Mouse (Mus musculus): ENCODE results near the gene Ccdc62. TPM values are rescaled to one million over a fixed set of nuclear protein-coding genes. Genes with fewer than 3 reads are reported as not detected.

Gene Ccdc62
- polyA plus RNA-seq, 1 experiment from 2014 or later = 3.5 TPM

DNA sequence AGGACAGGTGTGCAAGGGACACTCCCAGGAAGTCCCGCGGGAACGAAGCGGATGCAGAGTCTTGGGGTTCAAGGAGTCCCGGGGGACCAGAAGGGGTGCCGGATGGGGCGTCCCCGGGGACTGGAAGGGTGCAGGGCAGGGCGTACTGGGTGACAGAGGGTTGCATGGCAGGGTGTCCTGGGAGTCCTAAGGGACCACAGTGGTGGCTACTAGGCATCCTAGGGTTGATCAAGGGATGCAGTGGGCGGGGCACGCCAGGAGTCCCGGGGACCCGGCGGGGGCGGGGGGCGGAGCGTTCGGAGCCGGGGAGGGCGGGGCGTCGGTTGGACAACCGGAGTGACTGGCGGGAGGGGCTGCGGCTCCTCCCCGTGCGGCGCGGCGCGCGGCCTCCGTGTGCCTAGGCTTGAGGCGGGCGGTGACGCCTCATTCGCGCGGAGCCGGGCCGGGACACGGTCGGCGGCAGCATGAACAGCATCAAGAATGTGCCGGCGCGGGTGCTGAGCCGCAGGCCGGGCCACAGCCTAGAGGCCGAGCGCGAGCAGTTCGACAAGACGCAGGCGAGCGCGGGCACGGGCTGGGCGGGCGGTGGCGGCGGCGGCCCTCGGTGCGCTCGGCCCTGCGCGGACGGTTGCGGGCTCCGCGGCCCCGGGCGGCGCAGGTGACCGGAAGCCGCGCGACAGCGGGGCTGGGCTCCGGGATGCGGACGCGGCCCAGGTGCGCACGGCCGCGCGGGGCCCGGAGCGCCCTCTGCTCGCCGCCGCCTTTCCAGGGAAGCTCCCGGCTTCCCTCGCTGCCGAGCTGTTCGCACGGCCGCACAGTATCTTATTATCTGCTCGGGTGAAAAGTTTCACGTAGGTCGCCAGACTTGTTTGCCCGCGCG is 43.1 kb downstream of the Ccdc62 start, which contains the start of gene Hip1r:
Gene Hip1r (plus strand): TSS at position 330 of the 880 bp plus-strand sequence.
- peak within 1 kb of the TSS; percentile 87 for H3K4me2 ChIP-seq (replicated peaks)
- H3K4me1 ChIP-seq = peaks cover 21% of the 10 kb centered on the region
- peak; percentile 84 for ATAC-seq (replicated peaks)
- H3K9me3 ChIP-seq = no peaks in the 10 kb centered on the region
- peak within 1 kb of the TSS; percentile 77 for H3K4me3 ChIP-seq
- peak within 1 kb of the TSS; percentile 45; the same call in 1 of the 2 replicates for H3K27ac ChIP-seq (replicated peaks)
- WGBS = under 1% methylated on average over 100 of the region's 106 CpGs
- 0 out of 2 replicates have a peak, but pooled peaks cover 7% of the 10 kb centered on the region for H3K27me3 ChIP-seq
- peak within 1 kb of the TSS; percentile 73 for H3K9ac ChIP-seq (replicated peaks)
- H3K36me3 ChIP-seq = no peaks in the 10 kb centered on the region

GRCm38 (mm10) chr5:123974179-123974485 is 43.7 kb downstream of the Ccdc62 start:
- ATAC-seq (replicated peaks) = no peak
- Histone ChIP-seq H3K27ac (replicated peaks) (no peak overlapping the region), H3K36me3 (no peaks in the 10 kb centered on the region), H3K4me3 (peak overlapping the region; percentile 77), H3K4me2 (replicated peaks) (peak overlapping the region; percentile 87), H3K4me1 (peaks cover 21% of the 10 kb centered on the region), H3K9me3 (no peaks in the 10 kb centered on the region), H3K27me3 (0 out of 2 replicates have a peak, but pooled peaks cover 7% of the 10 kb centered on the region), H3K9ac (replicated peaks) (peak overlapping the region; percentile 73)
- 1% methylated on average over 14 of the region's 14 CpGs for WGBS

- H3K9ac ChIP-seq (replicated peaks) = no peak overlapping the region
- WGBS = 20% methylated on average over 11 of the region's 11 CpGs
These were observed 44.2 kb downstream of the Ccdc62 start for GRCm38 (mm10) chr5:123974616-123975111.

GRCm38 (mm10) chr5:123975668-123976180 is 45.2 kb downstream of the Ccdc62 start:
- ATAC-seq (replicated peaks) = no peak
- Histone ChIP-seq H3K4me2 (replicated peaks) (no peak overlapping the region), H3K4me1 (peaks cover 21% of the 10 kb centered on the region), H3K9ac (replicated peaks) (no peak overlapping the region), H3K36me3 (no peaks in the 10 kb centered on the region), H3K4me3 (no peak overlapping the region), H3K9me3 (no peaks in the 10 kb centered on the region), H3K27me3 (0 out of 2 replicates have a peak, but pooled peaks cover 7% of the 10 kb centered on the region), H3K27ac (replicated peaks) (no peak overlapping the region)
- 77% methylated on average over 6 of the region's 6 CpGs for WGBS

More at GRCm38 (mm10) chr5:123974616-123975111, 44.2 kb downstream of the Ccdc62 start:
- Histone ChIP-seq H3K4me2 (replicated peaks) (peak overlapping the region; percentile 87), H3K27ac (replicated peaks) (0 out of 2 replicates have a peak overlapping the region, but pooled peaks have one; percentile 21), H3K36me3 (no peaks in the 10 kb centered on the region), H3K4me1 (peaks cover 21% of the 10 kb centered on the region), H3K27me3 (0 out of 2 replicates have a peak, but pooled peaks cover 7% of the 10 kb centered on the region), H3K4me3 (peak overlapping the region; percentile 77), H3K9me3 (no peaks in the 10 kb centered on the region)
- ATAC-seq (replicated peaks) = no peak

DNA sequence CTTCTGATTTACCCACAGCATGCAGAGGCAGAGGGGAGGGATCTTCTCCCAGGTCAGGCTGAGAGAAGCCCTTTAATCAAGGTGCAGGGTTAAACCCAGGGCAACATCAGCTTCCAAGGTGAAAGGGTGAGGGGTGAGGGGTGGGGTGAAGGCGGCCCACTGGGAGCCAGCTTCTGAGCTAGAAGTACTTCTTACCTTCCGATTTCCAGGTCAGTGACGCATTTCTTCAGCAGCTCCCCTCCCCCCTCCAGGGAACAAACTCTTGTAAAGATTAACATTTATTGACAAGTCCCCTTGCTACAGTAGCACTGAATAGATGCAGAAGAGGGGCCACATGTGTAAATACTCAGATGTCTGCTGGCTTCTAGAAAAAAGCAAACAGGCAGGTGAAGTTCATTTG is 46.8 kb downstream of the Ccdc62 start:
- Histone ChIP-seq H3K9me3 (no peaks in the 10 kb centered on the region), H3K36me3 (no peaks in the 10 kb centered on the region), H3K4me2 (replicated peaks) (no peak overlapping the region), H3K4me1 (peaks cover 26% of the 10 kb centered on the region), H3K9ac (replicated peaks) (no peak overlapping the region), H3K27me3 (0 out of 2 replicates have a peak, but pooled peaks cover 7% of the 10 kb centered on the region), H3K4me3 (no peak overlapping the region), H3K27ac (replicated peaks) (no peak overlapping the region)
- WGBS = 47% methylated on average over 3 of the region's 3 CpGs
- ATAC-seq (replicated peaks) = no peak

GRCm38 (mm10) chr5:123978131-123978530 is 47.7 kb downstream of the Ccdc62 start:
- Histone ChIP-seq H3K9me3 (no peaks in the 10 kb centered on the region), H3K4me3 (no peak overlapping the region), H3K9ac (replicated peaks) (no peak overlapping the region), H3K27me3 (0 out of 2 replicates have a peak, but pooled peaks cover 7% of the 10 kb centered on the region), H3K36me3 (no peaks in the 10 kb centered on the region), H3K4me1 (peaks cover 26% of the 10 kb centered on the region), H3K27ac (replicated peaks) (no peak overlapping the region), H3K4me2 (replicated peaks) (no peak overlapping the region)
- ATAC-seq (replicated peaks) = no peak
- WGBS = 74% methylated on average over 5 of the region's 5 CpGs

- no peak overlapping the region for H3K27ac ChIP-seq (replicated peaks)
- no peak overlapping the region for H3K4me3 ChIP-seq
- 0 out of 2 replicates have a peak, but pooled peaks cover 7% of the 10 kb centered on the region for H3K27me3 ChIP-seq
- no peak overlapping the region for H3K9ac ChIP-seq (replicated peaks)
- WGBS = 81% methylated on average over 18 of the region's 18 CpGs
- H3K4me1 ChIP-seq = peaks cover 22% of the 10 kb centered on the region
- H3K9me3 ChIP-seq = no peaks in the 10 kb centered on the region
- ATAC-seq (replicated peaks) = no peak
- no peaks in the 10 kb centered on the region for H3K36me3 ChIP-seq
- H3K4me2 ChIP-seq (replicated peaks) = no peak overlapping the region
These were observed 48.9 kb downstream of the Ccdc62 start for GRCm38 (mm10) chr5:123979221-123979979.

DNA sequence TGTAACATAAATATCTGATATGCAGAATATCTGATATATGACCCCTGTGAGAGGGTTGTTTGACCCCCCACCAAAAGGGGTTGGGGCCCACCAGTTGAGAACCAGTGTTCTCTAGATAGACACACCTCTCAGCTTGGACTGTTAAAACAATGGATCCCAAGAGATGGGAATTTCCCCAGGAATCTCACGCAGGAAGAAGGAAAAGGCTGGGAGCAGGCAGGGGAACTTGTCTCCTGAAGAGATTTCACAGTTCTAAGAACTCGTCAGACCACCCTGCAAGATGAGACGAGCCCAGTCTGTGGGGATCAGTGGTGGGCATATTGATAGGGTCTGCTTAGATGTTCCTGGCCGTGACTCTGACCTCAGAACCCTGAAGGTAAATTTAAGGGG is 49.5 kb downstream of the Ccdc62 start:
- 67% methylated on average over 4 of the region's 4 CpGs for WGBS
- Histone ChIP-seq H3K27ac (replicated peaks) (no peak overlapping the region), H3K9me3 (no peaks in the 10 kb centered on the region), H3K4me1 (peaks cover 16% of the 10 kb centered on the region), H3K4me3 (no peak overlapping the region), H3K36me3 (no peaks in the 10 kb centered on the region), H3K9ac (replicated peaks) (no peak overlapping the region), H3K4me2 (replicated peaks) (no peak overlapping the region), H3K27me3 (0 out of 2 replicates have a peak, but pooled peaks cover 7% of the 10 kb centered on the region)
- ATAC-seq (replicated peaks) = no peak

DNA sequence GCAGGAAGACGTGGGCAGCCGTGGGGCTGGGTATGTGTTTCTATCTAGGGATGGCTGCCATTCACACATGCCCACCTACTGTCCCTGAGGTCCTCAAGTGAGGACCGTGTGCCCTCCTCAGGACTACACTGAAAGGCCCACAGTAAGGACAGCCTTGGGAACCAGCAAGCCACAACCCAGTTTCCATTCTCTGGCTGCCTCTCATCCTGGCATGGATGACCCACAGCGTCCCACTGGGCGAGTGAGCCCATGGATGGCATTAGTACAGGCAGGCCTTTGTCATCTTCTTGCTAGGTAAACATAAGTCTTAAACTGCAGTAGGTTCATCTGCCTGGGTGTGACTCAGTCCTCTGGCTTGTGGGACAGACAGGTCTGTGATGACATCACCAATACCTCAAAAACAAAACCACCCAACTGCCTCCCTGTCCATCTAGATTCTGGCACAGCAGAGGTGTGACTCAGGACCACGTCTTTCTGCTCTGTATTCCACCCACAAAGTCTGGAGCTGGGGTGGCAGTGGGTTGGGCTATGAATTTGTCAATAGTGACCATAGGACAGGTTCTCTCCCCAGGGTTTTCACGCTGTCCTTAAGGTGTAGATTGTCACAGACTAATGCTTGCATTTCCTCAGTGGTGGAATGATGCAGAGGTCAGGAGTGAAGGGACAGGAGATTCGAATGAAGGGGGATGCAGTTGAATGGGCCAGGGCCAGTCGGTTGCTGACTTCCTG is 50.2 kb downstream of the Ccdc62 start:
- no peak for ATAC-seq (replicated peaks)
- Histone ChIP-seq H3K27me3 (0 out of 2 replicates have a peak, but pooled peaks cover 3% of the 10 kb centered on the region), H3K27ac (replicated peaks) (no peak overlapping the region)

GRCm38 (mm10) chr5:123981250-123981554 is 50.7 kb downstream of the Ccdc62 start:
- ATAC-seq (replicated peaks) = no peak
- H3K36me3 ChIP-seq = no peaks in the 10 kb centered on the region
- 68% methylated on average over 6 of the region's 6 CpGs for WGBS
- no peaks in the 10 kb centered on the region for H3K27me3 ChIP-seq
- H3K4me1 ChIP-seq = peaks cover 5% of the 10 kb centered on the region; the same call in 1 of the 2 replicates
- H3K4me2 ChIP-seq (replicated peaks) = no peak overlapping the region
- H3K4me3 ChIP-seq = no peak overlapping the region
- H3K27ac ChIP-seq (replicated peaks) = no peak overlapping the region
- no peaks in the 10 kb centered on the region for H3K9me3 ChIP-seq
- H3K9ac ChIP-seq (replicated peaks) = no peak overlapping the region

More for the DNA sequence above, 50.2 kb downstream of the Ccdc62 start:
- Histone ChIP-seq H3K9ac (replicated peaks) (no peak overlapping the region), H3K9me3 (no peaks in the 10 kb centered on the region), H3K4me2 (replicated peaks) (no peak overlapping the region), H3K36me3 (no peaks in the 10 kb centered on the region), H3K4me1 (peaks cover 9% of the 10 kb centered on the region), H3K4me3 (no peak overlapping the region)
- 82% methylated on average over 9 of the region's 9 CpGs for WGBS

GRCm38 (mm10) chr5:123982838-123983237 is 52.4 kb downstream of the Ccdc62 start:
- H3K9me3 ChIP-seq = no peaks in the 10 kb centered on the region
- H3K4me2 ChIP-seq (replicated peaks) = no peak overlapping the region
- H3K27ac ChIP-seq (replicated peaks) = no peak overlapping the region
- 78% methylated on average over 11 of the region's 11 CpGs for WGBS
- no peak for ATAC-seq (replicated peaks)
- H3K27me3 ChIP-seq = no peaks in the 10 kb centered on the region
- H3K9ac ChIP-seq (replicated peaks) = no peak overlapping the region
- no peaks in the 10 kb centered on the region for H3K36me3 ChIP-seq
- peaks cover 5% of the 10 kb centered on the region; the same call in 1 of the 2 replicates for H3K4me1 ChIP-seq
- H3K4me3 ChIP-seq = no peak overlapping the region
